Mouse (Mus musculus): Measurements from ENCODE around the gene Ccr10.

- TF ChIP-seq CTCF (IDR thresholded peaks at IDR 0.05; ENCODE audit: control insufficient read depth, insufficient read depth, insufficient read length) (no peak), MYOG (IDR thresholded peaks at IDR 0.05; ENCODE audit: control insufficient read depth, extremely low read depth, insufficient read length) (no peak), USF1 (IDR thresholded peaks at IDR 0.05; ENCODE audit: low read depth) (no peak), CEBPB (IDR thresholded peaks at IDR 0.05; ENCODE audit: low read depth) (no peak), MYOD1 (IDR thresholded peaks at IDR 0.05; ENCODE audit: control insufficient read depth, insufficient read length, low read depth) (no peak), MAX (IDR thresholded peaks at IDR 0.05) (no peak), FOSL1 (IDR thresholded peaks at IDR 0.05; ENCODE audit: insufficient read depth, low read length, poor library complexity, severe bottlenecking) (no peak)
These were observed 32.9 kb downstream of the Ccr10 start for GRCm38 (mm10) chr11:101142215-101142967.
